Mouse (Mus musculus) granulocyte monocyte progenitor cell, adult 5-6 weeks (primary cell): Measurements from ENCODE around the gene Kirrel2. TPM values are rescaled to one million over a fixed set of nuclear protein-coding genes. Genes with fewer than 3 reads are reported as not detected.

Experiments used
- ATAC-seq: replicated peaks from 2 replicates; pipeline ENCODE4 v1.8.0; 2016; ENCODE audit warnings: mild to moderate bottlenecking, moderate TSS enrichment, inconsistent platforms; ENCODE audit not compliant: poor library complexity, severe bottlenecking
- total RNA-seq, 2 experiments: library from RNA; stranded (forward) in 1 of 2; stranded (reverse) in 1 of 2; fragments of 200-712, 200-1000 nt in 1 of 2; fragments of >200 nt in 1 of 2; fragmentation: Nextera tagmentation in 1 of 2; gene quantifications; 2 replicates each; pipeline ENCODE4 v1.2.3; 2014 to 2017

Gene Kirrel2
- total RNA-seq, 2 experiments from 2014 or later: not detected

DNA sequence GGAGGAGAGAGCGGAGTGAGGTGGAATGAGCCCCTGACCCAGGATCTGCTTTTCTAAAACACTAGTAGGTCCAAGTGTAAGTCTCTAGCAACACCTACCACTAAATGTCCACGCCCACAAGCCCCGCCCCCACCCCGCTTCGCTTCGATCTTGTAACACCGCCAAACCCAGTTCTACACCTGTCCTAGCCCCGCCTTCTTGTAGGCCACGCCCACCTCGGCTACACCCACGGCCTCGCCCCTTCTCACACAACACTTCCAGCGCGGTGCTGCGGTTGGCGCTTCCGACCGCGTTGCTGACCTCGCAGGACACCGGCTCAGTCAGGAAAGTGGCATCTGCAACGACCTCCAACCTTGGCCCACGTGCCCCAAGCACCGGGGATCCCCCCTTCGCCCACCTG lies 3.7 kb downstream of the Kirrel2 start:
- peak; percentile 78 for ATAC-seq

DNA sequence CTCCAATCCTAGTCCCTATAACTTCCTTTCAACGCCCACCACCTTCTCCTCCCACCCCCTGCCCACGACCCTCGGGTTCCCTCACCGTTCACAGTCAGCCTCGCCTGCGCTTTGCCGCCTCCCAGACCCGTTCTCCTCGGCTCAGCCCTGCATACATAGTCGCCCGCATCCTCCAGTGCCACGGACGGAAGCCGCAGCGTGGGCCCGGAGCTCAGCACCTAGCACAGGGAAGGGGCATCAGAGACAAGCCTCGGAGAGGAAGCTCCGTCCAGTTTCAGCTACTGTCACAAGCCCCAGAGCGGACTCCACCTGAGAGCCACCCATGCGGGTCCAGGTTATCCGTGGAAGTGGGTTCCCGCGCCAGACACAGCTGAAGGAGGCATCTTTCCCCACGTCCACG lies 4.2 kb downstream of the Kirrel2 start:
- ATAC-seq: no peak

DNA sequence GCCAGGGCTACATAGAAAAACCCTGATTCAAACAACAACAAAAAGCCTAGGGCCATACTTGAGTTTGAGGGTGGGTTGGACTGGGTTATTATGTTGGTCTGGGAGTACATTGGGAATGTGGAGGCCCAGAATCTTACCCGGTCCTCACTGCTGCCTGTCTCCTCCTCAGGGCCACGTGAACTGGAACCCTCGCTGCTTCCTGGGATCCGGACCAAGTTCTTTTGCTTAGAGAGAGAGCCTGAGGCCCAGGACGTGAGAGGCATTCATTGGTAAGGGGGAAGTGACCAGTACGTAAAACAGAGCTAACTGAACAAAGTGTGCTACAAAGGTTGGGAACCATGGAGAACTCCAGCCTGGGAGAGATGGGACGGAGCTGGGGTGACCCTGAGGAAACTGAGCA lies 7.2 kb downstream of the Kirrel2 start:
- no peak for ATAC-seq

DNA sequence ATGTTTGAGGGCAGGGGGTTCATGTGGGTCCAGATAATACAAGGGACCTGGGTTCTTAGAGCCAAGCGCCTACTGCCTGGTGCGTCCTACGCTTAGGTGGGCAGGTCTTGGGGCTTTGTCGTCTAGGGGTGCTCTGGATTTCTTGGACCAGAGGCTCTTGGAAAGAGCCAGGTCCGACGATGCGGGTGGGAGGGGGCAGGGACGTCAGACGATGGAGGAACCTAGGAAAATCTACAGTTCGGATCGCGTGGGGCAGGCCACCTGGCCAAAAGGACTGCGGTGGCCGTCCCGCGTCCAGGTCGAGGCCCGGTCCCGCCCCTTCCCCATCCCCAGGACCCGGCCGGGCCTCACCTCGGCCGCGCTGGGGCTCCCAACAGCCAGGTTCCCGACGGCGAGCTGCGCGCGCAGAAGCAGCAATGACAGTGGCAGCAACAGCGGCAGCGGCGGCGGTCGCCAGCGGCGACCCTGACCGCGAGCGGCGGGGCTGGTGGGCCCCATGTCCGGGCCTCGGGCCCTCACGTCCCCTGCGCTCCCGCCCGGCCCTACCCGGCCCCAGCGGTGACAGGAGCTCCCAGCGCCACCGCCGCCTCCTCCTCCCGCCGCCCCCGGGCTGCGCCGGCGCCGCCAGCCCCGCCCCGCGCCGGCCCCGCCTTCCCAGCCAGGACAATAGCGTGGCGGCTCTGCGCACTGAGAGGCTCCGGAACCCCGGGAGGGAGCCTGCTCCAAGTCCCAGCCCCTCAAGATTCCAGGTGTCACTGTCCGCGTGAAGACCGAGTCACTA lies 12.3 kb downstream of the Kirrel2 start, which contains the start of gene Aplp1:
TSS of gene Aplp1 (minus strand) at position 565 of the 781 bp plus-strand sequence.
- peak; percentile 43 for ATAC-seq

DNA sequence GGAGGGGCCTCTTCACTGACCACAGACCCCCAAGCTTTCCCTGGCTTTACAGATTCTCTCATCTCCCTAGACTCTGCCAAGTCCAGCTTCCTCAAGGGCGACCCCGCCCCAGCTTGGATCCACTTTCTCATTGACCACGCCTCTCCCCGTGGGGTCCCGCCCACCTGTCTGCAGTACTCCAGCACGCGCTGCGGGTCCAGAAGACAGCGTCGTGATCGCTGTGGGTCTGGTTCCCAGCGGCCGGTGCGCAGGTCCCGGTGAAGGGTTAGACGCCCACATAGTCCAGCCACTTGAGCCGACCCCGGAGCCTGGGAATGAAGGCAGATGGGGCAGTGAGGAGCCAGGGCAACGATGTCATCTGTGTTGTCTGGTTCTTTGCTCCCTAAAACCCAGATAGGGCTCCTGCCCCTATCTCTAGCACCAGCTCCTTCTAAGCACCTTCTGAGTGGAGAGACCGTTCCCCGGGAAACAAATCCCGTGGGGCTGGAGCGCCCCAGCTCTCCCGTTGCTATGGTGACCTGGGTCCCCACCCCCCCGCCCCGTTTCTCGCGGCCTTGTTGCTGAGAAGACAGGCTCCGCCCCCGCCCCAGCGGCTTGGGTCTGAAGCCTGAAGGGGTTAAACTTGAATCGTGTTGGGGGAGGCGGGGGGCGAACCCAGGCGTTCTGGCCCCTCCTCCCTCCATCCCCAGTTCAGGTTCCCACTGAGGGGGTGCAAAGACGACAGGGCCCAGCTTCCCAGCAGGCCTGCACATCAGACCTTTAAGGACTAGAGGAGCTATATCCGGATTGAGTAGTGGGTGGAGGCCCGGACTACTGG lies 13.1 kb downstream of the Kirrel2 start:
- ATAC-seq: peak; percentile 41; the same call in 1 of the 2 replicates

DNA sequence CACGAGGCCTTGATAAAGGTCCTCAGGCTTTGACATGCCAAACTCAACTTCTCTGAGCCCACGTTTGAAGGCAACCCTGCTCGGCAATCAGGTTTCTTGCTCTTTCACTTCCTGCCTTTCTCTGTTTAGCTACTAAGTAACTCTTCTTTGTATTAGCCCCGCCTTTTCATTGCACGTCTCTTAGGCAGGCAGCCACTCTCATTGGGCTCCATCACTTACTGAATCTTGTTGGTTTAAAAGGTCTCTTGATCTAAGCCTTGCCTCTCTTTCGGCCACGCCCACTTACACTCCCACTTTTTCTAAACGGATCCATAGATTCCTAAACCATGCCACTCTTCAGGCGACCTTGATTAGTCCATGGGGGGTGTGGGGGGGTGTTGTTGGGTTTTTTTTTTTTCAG lies 13.8 kb downstream of the Kirrel2 start:
- ATAC-seq: no peak

DNA sequence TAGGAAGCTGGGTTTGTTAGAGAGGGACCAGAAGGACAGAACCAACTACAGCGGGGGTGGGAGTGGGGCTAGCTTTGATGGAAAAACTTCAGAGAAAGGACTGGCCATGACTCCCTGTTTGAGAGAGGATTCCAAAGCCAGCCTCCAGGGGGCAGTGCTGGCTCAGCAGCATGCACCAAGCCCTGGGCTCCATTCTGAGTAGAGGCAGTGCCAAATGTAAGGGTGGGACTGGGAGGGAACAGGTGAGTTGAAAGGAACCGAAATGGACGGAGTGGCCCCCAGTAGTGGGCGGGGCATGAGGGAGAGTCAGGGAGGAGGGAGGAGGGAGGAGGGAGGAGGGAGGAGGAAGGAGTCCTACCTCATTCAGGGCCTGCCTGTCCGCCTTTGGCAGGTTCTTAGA lies 16.8 kb downstream of the Kirrel2 start:
- ATAC-seq: peak; percentile 44

DNA sequence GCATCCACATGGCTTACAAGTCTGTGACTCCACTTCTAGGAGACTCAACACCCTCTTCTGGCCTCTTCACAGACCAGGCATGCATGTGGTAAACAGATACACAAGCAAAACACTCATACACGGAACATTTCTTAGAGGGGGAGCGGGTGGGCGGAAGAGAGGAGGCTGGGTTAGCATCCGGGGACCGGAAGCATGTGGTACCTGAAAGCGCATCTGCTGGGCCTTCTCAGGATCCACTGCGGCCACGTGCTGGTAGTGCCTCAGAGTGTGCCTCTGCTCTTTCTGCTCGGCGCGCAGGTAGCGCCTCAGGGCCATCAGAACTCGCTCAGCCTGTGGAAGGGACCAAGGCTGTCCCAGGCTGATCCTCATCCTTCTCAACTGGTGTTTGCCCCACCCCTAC lies 17.8 kb downstream of the Kirrel2 start:
- ATAC-seq: no peak

DNA sequence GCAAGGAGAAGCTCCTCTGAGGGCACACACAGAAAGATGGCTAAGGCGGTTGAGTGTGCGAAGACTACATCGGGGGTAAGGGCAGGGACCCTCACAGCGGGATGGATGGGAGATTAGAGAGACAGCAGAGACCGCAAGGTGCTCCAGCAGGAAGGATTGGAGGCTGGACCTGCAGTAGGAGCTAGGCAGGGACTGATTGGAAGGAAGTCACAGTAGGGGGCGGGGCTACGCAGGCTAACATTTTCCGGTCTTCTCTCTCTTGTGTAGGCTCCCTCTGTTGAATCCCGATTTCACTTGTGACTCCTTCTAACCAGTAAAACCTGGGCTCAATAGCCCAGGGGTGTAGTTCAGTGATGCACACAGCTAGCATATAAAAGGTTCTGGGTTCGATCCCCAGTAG lies 20.6 kb downstream of the Kirrel2 start:
- peak; percentile 44 for ATAC-seq

DNA sequence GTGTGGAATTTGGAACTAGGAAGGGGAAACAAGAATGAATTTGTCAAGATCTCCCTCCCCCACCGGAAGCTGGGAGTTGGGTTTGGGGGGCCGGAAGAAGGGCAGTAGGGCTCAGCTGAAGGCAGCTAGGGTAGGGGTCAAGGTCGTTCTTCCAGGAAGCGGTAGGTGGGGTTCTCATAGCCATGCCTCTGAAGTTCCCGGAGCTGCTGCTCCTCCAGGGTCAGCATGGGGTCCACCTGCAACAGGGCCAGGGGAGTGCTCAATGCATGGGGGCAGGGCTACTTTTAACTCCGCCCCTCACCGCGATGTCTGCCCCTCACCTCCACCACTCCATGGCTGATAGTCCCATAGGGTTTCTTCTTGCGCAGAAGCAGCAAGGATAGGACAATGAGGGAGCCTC lies 22.3 kb downstream of the Kirrel2 start:
- no peak for ATAC-seq

DNA sequence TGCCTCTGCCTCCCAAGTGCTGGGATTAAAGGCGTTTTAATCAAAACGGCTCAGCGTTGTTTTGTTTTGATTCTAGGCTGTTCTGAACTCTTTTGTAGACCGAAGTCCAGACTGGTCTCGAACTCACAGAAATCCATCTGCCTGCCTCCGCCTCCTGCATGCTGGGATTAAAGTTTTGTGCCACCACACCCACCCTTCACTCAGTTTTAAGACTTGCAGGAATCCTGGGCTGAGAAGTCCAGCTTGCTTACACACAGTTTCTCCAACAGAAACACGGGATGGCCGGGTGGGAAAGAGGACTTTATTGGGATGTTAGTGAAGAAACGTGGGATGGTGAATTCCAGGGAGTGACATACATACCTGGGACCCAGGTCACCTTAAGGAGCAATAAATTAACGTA lies 22.8 kb downstream of the Kirrel2 start:
- ATAC-seq: no peak

DNA sequence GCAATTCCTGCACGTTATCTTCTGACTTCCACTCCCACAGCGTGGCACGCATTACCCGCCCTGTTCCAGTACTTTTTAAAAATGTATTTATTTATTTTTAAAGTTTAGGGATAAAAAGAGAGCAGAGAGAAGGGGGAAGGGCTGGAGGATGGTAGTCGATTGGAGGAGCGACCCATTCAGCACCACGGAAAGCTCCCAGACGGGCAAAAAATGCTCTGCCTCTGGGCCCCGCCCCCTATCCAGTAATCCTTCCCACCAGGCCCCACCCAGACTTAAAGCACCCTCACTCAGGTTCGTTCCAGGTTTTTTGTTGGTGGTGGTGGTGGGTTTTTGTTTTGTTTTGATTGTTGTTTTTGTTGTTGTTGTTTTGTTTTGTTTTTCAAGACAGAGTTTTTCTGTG lies 23.3 kb downstream of the Kirrel2 start:
- ATAC-seq: peak; percentile 64

DNA sequence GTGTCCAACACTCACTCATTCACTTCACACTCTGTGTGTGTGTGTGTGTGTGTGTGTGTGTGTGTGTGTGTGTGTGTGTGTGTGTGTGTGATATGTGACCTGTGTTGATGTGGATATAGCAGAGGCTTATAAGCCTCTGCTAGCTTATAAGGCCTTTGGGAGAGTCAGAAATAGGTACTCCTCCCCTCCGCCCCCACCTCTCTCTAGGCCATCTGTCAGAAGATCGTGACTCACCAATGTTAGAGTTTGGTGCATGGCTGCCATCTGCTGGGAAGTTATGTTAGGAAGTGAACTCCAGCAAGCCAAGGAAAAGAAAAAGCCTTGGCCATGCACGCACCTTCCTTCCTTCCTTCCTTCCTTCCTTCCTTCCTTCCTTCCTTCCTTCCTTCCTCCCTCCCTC lies 25.7 kb downstream of the Kirrel2 start:
- peak; percentile 61 for ATAC-seq

DNA sequence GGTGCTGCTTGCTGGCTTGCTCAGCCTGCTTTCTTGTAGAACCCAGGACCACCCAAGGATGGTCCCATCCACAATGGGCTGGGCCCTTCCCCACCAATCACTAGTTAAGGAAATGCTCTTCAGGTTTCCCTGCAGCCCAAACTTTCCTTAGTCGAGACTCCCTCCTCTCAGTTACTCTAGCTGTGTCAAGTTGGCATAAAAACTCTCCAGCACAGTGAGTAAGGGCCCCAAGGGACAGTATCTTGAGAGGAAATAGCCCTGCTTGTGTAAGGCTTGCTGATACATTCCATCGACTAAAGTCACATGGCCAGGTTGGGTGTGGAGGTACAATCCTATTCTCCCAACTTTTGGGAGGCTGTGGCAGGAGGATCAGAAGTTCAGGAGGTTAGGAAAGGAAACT lies 27.3 kb downstream of the Kirrel2 start:
- ATAC-seq: no peak

DNA sequence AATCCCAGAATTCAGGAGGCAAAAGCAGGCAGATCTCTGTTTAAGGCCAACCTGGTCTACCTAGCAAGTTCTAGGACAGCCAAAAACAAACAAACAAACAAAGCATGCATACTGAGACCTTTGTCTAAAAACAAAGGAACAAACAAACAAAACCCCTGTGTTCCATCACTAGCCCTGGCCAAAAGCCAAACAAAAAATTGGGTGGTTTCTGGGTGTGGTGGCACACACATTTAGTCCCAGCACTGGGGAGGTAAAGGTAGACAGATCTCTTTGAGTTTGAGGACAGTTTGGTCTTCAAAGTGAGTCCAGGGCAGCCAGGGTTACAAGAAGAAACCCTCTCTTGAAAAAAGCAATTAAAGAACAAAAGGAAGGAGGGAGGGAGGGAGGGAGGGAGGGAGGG lies 28.2 kb downstream of the Kirrel2 start:
- no peak for ATAC-seq

DNA sequence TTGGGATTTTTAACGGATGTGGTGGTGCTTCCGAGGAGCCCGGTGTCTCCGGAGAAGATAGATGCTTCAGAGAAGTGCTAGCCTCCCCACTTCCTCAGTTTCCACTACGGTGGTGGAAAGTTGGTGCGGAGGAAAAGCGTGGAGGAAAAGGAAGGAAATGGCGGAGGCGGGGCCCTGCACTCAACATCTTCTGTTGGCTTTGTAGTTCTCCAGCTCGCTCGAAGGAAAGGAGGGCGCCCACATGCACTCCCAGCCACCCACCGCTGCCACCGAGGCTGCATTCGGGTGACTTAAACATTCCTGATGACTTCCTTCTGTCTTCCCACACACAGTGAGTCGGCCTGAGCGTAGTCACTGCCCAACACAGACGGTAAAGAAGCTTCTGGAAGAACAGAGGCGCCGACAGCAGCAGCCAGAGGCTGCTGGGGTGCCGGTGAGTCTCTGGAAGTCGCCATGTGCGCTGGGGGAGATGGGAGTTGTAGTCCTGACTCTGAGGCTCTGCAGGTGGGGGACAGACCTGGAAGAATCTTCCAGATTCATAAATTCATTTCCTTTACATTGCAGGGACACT lies 34.3 kb downstream of the Kirrel2 start:
- ATAC-seq: peak; percentile 7; the same call in 1 of the 2 replicates

DNA sequence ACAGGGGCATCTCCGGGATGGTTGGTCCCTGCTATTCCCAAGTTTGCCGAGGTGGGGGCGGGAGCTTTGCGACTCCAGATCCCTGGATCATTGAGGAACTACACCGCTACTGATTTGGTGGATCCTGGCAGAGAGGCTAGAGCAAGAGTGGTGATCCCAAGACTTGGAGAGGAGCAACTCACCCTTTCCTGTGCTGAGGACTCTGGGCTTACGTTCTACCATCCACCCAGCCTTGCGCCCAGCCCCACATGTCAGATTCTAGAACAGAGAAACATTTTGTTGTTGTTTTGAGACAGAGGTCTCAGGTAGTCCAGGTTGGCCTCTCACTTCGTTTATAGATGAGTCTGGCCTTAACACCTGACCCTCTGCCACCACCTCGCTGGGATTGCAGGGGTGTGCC lies 34.9 kb downstream of the Kirrel2 start:
- ATAC-seq: no peak

DNA sequence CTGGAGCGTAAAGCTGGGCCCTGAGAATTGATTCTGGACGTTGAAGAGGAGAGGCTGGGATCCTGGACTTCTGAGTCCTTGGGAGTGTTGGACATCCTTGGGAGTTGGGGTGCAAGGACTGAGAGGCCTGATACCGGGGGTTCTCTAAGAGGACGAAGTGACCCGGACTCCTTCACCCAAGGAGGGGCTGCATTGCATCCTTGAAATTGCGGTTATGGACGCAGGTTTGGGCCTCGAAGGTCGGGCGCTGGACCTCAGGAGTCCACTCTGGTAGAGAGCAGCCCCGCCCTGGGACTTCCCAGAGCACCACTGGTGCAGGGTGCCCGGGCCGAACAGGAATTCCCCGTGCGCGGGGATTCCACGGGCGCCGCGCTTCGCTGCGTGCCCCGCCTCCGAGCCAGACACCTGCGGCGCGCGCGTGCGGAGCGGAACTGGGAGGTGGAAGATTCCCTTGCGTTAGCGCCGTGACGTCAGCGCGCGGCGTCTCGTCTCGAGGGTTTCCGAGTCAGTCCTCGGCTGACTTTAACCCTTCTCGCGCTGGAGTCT lies 35.5 kb downstream of the Kirrel2 start:
- peak; percentile 25 for ATAC-seq

DNA sequence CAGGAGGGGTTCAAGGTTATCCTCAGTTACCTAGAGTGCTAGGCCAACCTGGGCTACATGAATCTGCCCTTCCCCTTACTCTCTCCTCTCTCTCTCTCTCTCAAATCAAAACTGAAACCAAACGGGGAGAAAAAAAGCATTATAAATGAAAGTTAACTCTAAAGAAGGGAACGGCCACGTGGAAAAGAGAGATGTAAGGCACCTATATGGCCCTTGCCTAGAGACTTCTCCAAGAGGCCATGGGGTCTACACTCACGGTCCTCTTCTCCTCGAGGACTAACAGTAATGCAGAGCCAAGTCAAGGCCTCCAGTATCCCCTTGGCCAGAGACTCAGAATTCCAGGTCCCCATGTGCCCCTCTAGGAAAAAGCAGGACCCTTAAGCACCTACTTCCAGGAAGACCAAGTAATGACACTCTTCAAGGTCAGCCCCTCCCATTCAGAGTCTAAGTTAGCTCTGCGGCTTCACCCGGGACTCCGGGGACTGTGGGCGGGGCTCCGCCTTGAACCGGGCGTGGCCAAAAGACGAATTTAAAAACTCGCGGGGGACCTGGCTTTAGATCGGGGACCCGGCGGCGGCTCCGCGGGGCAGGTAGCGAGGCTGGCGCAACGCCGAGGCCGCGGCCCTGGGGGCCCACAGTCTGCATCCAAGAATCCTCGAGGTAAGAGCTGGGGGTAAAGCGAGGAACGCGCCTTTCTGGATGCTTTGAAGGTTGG lies 36.2 kb downstream of the Kirrel2 start, which contains the start of gene Nfkbid:
TSS of gene Nfkbid (plus strand) at position 558 of the 715 bp plus-strand sequence.
- ATAC-seq: peak; percentile 17

DNA sequence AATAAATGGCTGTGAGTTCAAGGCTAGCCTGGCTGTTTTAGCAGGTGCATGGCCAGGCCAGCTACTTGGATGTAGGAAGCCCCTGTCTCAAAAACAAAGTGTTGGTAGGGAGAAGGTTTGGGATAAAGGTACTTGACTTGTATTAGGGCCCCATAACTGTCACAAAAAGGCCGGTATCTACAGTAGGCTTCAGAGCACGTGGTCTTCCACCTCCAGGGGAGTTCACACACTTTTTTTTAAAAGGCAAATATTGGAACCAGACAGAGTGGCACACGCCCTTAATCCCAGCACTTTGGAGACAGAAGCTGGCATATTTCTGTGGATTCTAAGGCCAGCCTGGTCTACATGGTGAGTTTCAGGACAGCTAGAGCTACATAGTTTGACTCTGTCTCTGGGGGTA lies 36.8 kb downstream of the Kirrel2 start:
- ATAC-seq: no peak
